Mouse (Mus musculus): ENCODE measurements around the gene Exosc10.

DNA sequence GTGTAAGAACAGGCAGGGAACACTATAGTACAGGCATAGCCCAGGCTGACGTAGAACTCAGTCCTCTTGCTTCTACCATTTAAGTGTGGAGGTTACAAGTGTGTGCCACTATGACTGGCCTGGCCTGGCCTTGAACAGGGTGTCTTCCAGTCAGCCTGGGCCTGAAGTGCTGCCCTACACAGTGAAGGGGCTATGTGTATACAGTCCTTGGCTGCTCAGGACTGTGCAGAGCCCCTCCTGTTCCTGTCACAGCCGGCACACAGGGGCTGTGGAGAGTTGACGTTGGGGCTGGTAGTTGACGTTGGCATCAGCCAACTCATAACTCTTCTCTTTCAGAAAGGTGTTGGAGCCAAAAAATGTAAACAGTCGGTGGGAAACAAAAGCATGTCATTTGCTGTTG lies 23.2 kb downstream of the Exosc10 start:
- TF ChIP-seq POLR2A (IDR thresholded peaks at IDR 0.05; ENCODE audit: low read depth, low read length) (no peak), CTCF (IDR thresholded peaks at IDR 0.05; ENCODE audit: extremely low read depth, insufficient read length, insufficient replicate concordance, low read depth, low read length) (no peak)
